Mouse (Mus musculus) heart, postnatal 0 days (tissue): Measurements from ENCODE around the gene Gng11.

Experiments used
- CTCF ChIP-seq: IDR thresholded peaks from 2 replicates; pipeline ENCODE4 v1.5.1; 2016; ENCODE audit warnings: antibody characterized with exemption, control low read depth, low read depth
- EP300 ChIP-seq: IDR thresholded peaks from 2 replicates; pipeline ENCODE4 v1.6.1; 2016; ENCODE audit warnings: antibody characterized with exemption, low read depth

DNA sequence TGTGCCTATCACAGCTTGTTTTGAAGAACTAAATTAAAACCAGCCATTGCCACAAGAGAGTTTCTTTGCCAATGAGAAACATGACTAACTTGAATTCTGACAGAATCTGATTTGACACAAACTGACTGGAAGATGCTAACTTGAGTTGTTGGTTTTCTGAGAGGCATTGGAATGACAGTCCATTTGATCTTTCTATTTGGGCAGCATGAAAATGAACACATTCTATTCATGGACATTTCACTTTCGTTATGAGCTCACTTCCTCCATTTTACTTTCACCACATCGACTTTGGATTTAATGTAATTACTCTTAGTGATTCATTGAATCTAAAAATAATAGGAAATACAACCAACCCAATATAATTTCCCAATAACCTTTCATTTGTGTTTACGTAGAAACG is 50.7 kb downstream of the Gng11 start:
- TF ChIP-seq CTCF (no peak), EP300 (no peak)
